Mouse (Mus musculus) adrenal gland, adult 18-20 months (tissue): ENCODE data around the gene Fto. TPM values are rescaled to one million over a fixed set of nuclear protein-coding genes. Genes with fewer than 3 reads are reported as not detected.

ENCODE experiments used
- DNase-seq, 2 experiments: peaks; one replicate each; pipeline ENCODE4 v3.0.0; 2021 to 2022; ENCODE audit warnings: low spot score in 2 of 2
- total RNA-seq, 2 experiments: library from RNA; stranded (reverse); gene quantifications; 1 replicate in 1 of 2; 2 replicates in 1 of 2; pipeline ENCODE4 v1.2.3; 2021

The Fto gene
- total RNA-seq, 2 experiments from 2014 or later: 73.6 to 78.4 TPM

DNA sequence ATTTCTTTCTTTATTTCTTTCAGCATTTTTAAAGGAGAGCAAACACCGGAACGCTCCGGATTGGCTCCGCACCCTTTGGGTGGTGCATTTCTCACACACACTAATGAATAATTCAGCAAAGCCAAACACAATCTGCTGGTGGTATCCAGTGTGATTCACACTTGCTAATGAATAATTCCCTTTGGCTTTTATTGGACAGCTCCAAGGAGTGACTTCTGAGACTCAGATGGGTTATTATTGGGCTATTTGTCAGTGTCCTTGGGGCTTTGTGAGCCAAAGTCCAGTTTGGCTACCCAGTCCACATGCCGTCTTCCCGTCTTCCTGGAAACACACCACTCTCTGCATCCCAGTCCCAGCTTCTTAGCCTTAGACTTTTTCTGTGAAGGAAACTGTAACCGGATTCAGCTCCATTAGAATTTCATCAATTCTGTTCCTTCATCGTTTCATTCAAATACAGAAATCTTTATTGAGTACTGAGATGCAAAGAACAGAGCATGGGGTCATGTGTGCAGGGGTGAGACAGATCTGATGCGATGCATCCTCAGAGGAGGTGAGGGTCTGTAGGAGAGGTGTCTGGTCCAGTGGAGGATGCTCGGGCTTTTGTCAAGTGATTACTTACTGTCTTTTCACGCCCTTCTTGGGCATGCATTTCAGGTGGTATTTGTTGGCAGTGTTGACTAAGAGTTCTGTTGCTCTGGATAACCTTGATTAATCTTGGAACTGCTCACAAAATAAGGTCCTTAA lies 42.8 kb downstream of the Fto start:
- DNase-seq: peak in 1 of 2 experiments; percentile 6

DNA sequence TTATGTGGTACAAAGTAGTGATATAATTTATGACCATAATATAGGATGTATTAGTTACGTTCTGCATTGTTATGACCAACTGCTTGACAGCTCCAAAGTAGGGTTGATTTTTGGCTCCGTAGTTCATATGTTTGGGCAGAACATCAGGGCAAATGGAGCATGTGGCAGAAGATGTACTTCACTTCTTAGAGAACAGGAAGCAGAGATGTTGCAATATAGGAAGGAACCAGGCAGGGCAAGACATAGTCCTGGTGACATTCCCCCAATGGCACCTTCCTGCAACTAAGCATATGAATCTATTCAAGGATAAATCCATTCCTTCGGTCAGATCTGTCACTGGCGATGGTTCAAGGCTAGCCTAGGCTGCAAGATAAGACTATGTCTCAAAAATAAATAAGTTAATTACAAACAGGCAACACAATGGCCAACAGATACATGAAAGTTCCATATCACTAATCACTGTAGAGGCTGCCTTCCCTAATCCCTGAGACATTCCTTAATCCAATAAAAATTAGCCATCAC lies 44.2 kb downstream of the Fto start:
- peak in 1 of 2 experiments; percentile 6 for DNase-seq

DNA sequence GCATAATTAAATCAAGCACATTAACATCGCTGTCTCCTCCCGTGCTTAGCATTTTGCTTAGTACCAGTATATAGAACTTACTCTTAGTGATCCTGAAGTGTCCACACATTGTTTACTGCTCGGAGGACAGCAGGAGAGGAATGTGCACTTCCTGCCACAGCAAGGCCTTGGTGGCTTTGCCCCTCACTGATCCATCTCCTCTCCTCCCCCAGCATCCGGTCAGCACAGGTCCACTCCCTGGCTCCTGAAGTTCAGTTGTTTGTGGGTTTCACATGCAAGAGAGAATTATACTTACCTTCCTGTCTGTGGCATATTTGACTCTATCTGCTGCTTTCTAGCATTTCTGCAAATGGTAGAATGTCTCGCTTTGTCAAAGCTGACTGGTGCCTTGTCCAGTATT lies 44.7 kb downstream of the Fto start:
- peak in 1 of 2 experiments; percentile 11 for DNase-seq

DNA sequence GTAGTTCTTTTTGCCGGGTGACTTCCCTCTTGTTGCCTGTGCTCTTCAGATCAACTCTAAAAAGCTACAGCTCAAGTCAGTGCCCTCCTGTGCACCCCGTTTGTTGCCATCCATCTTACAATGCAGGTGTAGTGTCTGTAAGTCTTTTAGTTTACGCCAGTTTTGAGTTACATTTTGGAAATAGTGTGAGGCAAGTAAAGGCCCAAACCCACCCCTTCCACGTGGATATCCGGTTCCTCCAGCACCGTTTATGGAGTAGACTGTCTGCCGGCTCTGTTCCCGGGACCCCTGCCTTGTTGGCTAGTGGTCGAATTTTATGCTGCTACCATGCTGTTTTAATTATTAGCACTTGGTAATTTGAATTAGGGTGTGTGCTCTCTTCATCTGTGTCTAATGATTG lies 46.2 kb downstream of the Fto start:
- peak in 1 of 2 experiments; percentile 4 for DNase-seq

DNA sequence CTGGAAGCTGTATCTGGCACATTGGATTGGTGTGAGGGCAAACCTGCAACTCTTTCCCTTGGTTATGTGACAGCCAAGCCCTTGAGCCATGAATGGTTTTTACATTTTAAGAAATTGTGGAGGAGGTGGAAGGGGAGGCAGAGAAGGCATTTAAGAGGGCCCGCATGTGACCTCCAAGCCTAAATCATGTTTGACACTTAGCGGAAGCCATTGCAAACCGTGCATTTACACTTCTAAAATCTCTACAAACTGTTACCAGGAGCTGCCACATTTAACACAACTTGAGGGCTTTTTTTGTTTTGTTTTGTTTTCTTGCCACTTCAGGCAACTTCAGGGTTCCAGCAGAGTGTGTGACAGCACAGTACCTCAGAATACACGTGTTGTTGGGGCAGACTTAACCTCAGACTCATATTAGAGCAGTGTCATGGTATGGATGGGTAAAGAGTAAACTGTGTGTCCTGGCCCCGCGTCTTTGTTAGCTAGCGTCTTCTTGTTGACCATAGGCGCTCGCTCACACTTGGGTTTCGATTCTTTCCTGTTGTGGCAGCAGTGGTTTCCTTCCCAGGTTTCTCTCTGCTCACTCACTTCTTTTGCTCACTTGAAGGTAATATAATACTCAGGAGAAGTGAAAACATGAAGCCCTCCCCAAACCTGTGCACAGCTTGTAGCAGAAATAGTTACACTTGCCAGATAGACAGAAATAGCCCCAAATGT lies 47.5 kb downstream of the Fto start:
- no peak for DNase-seq

DNA sequence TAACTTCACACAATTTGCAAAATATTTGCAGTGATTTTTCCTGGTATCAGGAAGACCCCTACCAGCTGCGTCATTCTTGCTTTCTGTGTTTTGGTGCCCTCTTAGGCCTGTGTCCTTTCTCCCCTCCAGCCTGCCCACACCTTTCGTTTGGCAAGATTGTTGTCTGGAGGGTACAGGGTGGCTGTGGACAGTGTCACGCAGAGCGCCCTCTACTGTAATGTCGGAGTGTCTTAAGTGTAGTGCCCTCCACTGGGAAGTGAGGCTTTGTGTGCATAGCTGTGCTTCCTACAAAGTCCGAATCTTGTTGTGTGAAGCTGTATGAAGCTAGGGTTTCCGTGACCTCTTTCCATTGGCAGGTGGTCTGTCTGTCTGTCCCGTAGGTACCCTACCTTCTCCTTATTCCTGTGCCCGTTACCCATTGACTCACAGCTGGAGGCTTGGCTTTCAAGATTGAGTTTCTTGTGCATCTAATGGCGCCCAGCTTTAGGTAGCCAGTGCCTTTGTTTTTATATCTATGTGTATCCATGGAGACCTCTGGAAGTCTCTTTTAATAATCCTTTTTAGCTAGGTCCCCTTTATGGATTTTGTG lies 50.0 kb downstream of the Fto start:
- DNase-seq: no peak

DNA sequence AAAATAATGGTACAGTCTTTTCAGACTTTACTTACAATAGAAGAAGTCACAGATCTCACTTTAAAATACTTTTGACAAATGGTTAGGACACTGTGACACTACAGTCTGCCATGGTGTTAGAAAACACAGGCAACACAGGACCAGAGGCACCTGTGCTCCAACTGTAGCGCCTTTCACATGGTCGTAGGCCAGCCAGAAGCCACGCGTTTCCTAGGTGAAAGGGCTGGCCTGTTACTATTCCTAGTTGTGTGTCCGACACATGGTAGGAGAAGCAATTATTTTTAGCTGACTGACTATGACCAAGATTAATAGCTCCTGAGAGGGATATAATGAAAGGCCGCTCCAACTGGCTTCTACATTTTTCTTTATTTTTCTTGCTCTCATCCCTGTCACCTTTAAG lies 50.9 kb downstream of the Fto start:
- no peak for DNase-seq

DNA sequence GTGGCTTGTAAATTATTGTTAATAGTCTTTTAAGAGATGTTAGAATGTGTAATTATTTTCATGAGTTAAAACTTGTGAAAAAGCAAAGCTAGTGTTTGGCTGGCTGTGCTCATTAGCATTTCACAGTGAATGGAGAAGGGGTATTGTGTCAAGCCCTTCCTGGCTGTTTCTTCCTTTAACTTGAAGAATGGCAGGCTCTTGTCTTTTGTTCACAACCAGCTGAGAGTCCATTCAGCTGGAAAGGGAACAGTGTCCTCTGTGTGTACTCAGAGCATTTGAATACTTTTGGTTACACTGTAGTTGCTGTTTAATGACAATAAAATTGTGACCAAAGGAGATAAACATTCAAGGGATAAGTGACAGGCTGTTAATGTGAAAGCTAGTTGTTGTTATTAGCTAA lies 52.5 kb downstream of the Fto start:
- DNase-seq: no peak

DNA sequence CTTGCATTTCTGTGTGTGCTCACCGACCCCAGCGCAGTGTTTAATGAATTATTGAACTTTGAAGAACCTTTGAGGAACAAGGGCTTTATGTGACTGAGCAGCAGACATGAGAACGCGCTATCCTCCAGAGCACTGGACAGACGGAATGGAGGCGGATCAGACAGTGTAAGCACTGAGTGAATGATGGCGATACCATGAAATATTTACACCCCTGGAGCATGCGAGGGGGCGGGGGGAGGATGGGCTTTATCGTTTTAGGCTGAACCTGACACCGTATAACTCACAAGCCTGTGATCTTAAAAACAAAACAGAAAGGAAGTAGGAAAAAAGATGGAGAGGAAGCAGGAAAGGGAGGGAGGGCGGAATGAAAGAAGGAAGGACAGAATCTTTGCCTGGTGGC lies 57.6 kb downstream of the Fto start:
- no peak for DNase-seq

DNA sequence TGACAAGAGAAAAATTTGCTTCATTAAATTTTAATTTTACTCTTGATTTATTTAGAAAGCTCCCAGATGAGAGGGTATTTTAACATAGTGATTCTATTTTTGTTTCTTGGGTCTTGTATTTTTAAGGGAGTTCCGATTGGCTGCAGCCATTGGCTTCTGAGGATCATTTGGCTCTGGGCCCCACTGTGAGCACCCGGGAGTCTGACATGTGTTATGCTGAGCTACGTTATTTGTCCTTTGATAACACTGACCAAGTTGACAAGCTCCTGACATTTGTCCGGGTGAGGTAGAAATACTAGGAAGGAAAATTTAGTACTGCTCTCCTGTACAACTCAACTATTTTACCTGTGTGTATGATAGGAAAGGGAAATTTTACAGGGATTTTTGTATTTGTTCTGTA lies 58.7 kb downstream of the Fto start:
- no peak for DNase-seq

DNA sequence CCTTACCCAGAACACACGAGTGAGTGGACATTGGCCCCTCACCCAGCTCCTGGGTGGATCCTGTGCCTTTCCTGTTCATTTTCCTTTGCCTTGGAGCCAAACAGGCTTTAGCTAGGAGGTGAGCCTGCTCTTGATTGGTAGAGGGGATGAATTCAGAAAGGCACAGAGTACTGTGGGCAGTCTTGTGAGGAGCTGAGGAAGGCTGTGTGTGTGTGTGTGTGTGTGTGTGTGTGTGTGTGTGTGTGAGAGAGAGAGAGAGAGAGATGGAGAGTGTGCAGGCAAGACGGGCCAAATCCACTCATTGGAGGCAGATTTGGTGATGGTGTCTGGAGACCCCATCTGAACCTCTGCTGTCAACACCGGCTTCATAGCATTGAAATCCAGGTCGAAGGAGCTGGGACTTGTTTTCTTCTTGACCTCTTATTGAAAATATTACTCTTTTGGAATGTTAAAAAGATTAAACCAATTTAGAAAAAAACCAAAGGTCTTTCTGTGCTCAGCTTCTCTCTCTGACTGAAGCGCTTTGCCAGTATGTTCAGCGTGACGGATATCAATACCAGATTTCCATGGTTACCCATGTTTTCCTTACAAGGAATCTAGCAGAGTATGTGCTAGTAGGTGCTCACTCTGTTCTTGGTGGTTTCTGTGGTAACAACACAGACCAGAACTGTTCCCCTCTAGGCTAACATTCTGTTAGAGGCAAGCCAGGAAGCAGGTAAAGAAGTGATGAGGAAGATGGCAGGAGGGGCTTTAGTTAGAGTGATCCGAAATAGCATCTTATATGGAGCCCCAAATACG lies 59.7 kb downstream of the Fto start:
- DNase-seq: no peak

DNA sequence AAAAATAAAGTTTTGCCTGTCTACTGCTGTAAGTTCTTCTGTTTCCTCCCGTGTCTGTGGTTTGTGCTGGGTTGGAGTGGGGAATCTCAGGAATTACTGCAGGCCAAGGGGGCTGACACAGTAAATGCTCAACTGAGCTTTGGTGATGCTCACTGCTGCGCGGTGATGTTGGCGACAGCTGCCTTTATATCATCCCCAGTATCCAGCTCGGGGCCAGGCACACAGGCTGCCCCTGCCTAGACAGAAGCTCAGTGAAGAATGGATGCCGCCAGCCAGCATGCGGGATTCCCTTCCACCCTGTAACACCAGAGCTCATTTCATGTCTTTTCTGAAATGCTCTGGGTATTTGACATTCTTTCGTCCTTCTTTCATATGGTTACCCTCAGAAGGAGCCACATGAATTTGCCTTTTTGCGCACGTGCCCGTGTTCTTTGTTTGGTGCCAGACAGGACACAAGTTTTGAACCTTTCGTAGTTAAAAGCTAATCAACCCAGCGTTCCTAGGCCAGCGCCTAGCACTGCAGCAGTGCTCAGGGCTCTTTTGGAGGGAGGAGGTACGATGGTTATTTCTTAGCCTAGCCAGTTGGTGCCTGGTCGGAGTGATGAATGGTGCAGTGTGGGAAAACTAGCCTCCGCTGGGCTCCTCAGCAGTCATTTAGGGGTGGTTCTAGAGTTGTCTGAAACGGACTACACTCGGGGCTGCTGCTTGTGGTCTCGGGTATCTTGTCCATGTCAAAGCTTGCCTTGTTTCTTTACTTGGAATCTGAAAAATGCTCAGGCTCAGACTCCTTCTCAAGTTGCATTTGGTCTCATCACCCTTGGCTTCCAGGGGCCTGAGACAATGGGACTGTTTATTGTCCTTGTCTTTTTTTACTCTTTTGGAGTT lies 62.0 kb downstream of the Fto start:
- DNase-seq: no peak

DNA sequence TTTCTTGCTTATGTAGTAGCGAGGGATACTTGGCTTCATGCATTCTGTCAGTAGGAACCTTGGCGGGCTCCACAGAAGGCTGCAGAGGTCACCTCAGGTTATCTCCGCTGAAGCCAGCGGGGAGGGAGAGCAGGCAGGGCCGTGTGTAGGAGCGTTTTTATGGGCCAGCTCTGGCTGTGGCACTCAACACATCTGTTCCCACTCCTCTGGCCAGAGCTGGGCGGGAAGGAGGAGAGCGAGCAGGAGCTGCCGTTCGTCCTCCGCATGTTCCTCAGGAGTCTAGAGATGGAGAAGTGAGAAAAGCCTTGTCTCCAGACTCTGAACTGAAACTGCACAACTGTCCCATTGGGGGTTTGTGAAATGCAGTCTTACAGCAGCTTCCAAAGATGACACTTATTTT lies 63.5 kb downstream of the Fto start:
- DNase-seq: no peak

DNA sequence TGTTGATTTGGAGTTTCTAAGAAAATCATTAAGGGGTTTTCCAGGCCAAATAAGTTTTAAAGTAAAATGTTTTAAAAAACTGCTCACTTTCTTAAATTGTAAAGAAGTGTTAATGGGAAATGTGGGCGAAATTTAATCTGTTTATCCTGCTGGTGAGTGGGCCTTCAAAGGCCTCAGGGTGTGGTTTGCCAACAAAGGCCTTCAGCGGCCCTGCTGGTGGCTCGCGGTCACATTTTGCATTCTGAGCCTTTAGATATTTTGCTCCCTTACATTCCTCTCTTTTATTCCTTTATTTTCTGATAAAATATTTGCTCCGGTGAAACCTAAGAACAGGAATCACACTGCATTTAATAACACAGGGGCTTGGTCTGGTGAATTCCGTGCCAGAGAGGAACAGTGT lies 64.0 kb downstream of the Fto start:
- no peak for DNase-seq

DNA sequence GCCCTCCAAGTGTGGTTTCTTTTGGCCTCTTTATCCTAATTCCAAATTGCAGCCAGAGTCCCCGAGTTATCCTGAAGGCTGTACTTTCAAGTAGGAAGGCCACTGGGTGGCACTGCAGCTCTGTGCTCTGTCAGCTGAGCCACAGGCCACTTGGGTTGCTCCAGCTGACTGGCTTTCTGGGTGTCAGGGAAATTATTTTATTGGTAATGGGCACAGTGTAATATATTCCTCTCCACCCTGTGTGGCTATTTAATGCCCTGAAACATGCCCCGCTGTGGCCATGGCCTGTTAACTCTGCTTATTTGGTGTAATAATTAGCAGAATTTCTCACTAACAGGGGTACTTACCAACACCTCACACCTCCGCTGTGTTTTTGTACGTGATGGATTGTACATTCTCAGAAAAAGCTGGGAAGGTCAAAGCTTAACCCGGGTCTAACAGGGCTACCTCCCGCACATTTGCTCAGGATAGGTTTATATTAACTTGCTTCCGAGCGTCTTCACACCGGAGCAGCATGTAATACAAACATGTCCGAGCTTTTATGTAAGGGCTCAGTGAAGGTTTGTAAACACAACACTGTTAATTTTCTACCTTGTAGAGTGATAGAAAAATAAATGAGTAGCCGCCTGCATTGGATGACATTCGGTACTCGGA lies 65.6 kb downstream of the Fto start:
- DNase-seq: peak; percentile 64 to 68

DNA sequence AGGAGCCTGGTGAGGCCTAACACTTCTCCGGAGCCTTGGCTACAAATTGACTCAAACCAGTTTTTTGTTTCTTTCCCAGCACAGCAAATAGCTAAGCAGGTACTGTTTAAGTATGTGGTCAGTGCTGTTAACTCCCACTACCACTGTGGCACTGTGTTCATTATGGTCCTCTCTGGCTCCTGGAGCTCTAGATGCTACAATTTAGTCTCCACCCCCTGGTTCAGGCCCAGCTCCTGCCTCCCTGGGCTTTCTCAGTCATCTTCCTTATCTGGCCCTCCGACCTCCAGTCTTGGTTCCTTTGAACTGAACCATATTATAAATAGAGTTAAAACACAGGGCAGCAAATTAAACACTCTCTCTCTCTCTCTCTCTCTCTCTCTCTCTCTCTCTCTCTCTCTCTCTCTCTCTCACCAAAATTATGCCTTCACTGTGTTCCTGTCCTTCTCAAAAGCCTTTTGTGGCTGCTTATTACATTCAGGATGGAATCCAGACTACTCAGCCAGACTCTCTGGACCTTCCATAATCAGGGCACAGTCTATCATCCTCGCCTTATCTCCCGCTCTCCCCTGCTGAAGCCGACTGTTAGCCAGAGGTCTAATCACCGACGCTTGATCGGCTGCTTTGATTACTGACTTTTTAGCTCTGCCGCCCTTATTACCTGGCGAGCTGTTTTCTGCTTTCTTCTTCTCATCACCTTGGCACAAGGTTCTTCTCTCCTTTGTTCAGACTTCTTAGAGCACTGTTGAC lies 67.6 kb downstream of the Fto start:
- no peak for DNase-seq

DNA sequence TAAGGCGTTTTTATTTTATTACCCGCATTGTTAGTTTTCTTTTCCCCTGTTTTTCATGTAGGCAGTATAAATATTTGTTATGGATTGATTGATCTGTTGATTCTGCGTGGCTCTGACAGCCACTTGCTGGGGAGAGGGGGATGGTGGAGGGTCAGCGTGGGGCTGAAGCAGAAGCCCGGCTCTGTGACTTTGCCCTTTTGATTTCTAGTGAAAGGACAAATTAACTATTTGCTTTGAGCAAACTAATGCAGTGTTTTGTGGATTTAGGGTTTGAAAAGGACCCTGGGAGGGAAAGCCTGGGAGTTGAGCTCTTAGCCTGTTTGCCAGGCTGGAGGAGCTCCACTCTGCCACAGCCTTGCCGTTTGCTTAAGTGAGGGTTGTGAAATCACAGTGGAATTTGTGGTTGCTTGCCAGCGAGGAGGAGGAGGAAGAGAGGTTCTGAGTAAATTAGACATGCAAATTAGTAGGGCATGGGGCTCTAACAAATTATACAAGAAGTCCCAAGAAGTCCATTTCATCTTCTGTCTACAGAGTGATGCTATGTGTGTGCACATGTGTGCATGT lies 68.3 kb downstream of the Fto start:
- DNase-seq: no peak

DNA sequence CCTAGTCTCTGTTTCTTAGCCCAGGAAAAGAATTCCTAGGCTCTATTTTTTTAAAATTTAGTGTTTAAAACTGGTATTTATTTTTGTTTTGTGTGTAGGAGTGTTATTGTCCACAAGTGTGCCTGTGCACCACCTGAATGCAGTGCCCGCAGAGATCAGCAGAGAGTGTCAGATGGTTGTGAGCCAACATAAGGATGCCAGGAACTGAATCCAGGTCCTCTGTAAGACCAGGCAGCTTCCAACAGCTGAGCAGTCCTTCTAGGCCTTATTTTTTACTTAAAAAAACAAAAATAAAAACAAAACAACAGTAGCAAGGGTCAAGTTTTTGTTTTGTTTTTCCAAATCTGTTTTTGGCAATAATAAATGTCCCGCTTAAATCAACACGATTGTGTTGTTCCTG lies 69.9 kb downstream of the Fto start:
- no peak for DNase-seq

DNA sequence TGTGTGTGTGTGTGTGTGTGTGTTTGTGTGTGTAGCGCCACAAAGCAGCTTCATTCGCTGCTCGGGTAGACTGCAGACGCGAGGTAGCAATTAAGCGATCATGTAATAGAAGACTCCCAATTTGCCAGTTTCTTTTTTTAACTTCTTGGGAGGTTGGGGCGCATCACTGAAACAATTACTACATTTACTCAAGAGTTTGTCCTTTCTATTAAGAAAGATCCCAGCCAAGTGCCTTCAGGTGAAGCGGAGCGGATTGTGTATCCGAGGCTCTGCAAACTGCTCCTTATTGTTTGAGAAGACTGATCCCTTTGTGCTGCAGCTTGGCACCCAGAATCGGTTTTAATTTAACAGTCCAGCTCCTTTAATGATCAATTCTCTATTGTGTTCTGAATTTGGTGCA lies 70.5 kb downstream of the Fto start:
- DNase-seq: no peak
